Mouse (Mus musculus): ENCODE measurements around the gene Nova2. TPM values are rescaled to one million over a fixed set of nuclear protein-coding genes. Genes with fewer than 3 reads are reported as not detected.
A peak's percentile ranks its signal among the peaks of the same experiment; 100 is the strongest.

The Nova2 gene
- total RNA-seq, 2 experiments from 2014 or later: 79.9 to 86.4 TPM

DNA sequence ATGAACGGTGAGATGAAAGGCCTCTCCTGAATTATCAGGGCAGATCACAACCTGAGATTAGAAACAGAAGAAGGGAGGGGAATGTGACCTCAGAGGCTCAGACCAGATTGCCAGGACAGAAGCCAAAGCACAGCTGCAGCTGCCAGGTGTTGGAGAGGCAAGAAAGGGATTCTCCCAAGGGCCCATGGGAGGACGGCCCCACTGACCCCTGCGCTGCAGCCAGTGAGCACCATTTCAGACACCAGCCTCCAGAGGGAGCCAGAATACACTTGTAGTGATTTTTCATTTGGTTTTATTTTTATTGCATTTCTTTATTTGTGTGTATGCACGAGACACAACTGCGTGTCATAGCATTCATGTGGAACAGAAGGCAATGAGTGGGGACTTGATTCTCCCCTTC, 29.2 kb upstream of the Nova2 start:
- Histone ChIP-seq H3K27ac (no peak overlapping the region), H3K4me3 (no peak overlapping the region)
- peak; percentile 83 for TF ChIP-seq CTCF (IDR thresholded peaks at IDR 0.05)
- DNase-seq (ENCODE audit: extremely low spot score in 1 of 2, low spot score in 2 of 2): peak; percentile 52 to 57
- intact Hi-C loops (cut with DNase I): loop anchor here (5.0 to 10.0 kb wide), 2 partner anchors 68 to 96 kb away; partner anchors contain the start of gene Mypop

DNA sequence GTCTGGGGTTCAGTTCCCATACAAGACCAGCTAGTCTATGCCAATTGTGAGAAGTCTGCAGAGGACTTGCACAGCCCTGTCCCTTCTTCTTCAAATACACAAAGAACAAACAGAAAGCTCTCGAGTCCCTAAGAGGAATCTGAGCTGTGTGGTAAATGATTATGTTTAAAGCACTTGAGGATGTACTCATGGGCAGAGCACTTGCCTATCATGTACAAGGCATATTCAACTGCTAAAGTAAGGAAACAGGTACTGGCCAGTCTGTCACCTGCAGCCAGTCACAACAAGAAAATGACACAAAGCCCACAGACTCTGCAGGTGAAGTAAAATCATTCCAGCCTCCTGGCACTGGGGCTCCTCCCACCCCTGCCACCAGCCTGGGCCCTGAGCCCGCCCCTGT, 25.2 kb upstream of the Nova2 start:
- no peak for DNase-seq (ENCODE audit: extremely low spot score in 1 of 2, low spot score in 2 of 2)
- H3K27ac ChIP-seq: no peak overlapping the region
- no peak for TF ChIP-seq CTCF (IDR thresholded peaks at IDR 0.05)
- intact Hi-C loops (cut with DNase I): no loop called here
- H3K4me3 ChIP-seq: no peak overlapping the region

DNA sequence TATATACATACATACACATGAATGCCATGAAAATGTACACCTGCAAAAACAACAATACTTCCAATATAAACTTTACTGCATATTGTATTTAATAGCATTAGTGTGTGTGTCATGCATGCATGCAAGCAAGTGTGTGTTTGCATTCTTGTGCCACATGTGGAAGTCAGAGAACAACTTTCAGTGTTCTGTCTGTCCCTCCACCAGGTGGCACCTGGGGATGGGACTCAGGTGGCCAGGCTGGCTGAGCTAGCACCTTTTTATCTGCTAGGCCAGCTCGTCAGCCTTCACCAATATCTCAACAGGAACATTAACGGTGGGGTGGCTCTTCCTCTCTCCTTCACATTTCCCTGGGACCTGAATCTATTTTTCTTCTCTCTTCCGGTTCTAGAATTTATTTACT, 23.2 kb upstream of the Nova2 start:
- DNase-seq (ENCODE audit: extremely low spot score in 1 of 2, low spot score in 2 of 2): no peak
- H3K4me3 ChIP-seq: no peak overlapping the region
- intact Hi-C loops (cut with DNase I): no loop called here
- TF ChIP-seq CTCF (IDR thresholded peaks at IDR 0.05): peak; percentile 16
- H3K27ac ChIP-seq: no peak overlapping the region

DNA sequence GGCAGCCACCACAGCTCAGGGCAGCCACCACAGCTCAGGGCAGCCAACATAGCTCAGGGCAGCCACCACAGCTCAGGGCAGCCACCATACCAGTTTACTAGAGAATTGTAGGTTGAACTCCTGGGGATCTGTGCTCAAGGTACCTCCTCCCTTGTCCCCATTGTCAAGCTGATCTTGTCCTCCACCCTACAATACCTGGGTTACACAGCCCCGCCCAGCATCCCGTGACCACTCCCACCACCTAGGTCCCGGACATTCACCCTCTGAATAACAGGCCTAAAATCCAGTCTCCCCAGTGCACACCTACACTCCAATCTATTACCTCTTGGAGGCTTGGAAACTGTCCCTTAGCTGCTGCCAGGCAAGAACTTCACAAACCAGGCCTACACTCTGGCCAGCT, 20.7 kb upstream of the Nova2 start:
- no peak overlapping the region for H3K4me3 ChIP-seq
- intact Hi-C loops (cut with DNase I): no loop called here

DNA sequence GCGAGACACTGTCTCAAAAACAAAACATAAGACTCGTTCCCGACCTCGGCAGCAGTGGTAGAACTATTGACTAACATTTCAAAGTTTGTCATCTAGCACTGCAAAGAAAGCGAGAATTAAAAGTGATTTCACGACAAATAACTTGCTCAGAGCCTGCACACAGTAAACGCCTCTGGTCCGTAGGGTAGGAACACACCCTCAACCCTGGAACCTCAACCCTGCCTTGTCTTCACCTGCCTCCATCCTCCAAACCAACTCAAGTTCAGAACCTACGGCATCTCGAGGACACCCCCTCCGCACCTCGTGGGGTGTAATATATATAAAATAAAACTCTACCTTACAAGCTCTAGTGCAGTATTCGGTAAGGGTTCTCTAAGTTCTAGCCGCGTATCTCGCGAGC, 15.9 kb upstream of the Nova2 start:
- no peak for DNase-seq (ENCODE audit: extremely low spot score in 1 of 2, low spot score in 2 of 2)
- peak overlapping the region; percentile 76 for H3K4me3 ChIP-seq
- TF ChIP-seq CTCF (IDR thresholded peaks at IDR 0.05): no peak
- intact Hi-C loops (cut with DNase I): no loop called here
- H3K27ac ChIP-seq: no peak overlapping the region

More for the DNA sequence above, 20.7 kb upstream of the Nova2 start:
- no peak overlapping the region for H3K27ac ChIP-seq
- DNase-seq (ENCODE audit: extremely low spot score in 1 of 2, low spot score in 2 of 2): no peak
- TF ChIP-seq CTCF (IDR thresholded peaks at IDR 0.05): no peak

DNA sequence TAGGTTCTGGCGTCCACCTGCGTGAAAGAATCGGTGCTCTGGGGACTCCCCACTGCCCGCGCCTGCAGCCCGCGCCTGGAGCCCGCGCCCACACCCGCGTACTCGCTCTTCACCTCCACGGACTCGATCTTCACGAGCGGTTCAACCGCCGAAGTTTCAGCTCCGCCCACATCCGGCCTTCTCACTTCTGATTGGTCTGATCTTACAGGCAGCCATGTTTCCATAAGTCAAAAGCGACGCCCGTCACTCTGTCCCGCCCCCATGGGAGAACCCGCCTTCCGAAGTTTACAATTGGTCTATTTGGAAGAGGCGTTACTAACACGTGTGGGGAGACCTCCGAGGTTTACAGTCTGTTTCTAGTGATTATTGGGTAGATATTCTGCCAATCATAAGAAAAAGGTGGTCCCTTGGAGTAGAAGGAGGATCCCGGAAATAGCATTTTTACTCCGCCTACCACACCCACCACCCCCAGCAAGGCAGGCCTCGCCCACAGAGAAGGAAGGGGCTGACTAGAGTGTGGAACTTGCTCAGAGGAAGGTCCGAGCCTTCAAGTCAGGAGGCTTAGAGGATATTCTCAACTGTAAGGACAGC, 15.4 kb upstream of the Nova2 start, which contains the start of gene Ccdc61:
Ccdc61 (minus strand) TSS at position 175 of the 591 bp plus-strand sequence.
- intact Hi-C loops (cut with DNase I): no loop called here
- no peak for TF ChIP-seq CTCF (IDR thresholded peaks at IDR 0.05)
- Histone ChIP-seq H3K27ac (peak within 1 kb of the TSS; percentile 51; the same call in 1 of the 2 replicates), H3K4me3 (peak within 1 kb of the TSS; percentile 76)
- peak; percentile 95 to 96 for DNase-seq (ENCODE audit: extremely low spot score in 1 of 2, low spot score in 2 of 2)

DNA sequence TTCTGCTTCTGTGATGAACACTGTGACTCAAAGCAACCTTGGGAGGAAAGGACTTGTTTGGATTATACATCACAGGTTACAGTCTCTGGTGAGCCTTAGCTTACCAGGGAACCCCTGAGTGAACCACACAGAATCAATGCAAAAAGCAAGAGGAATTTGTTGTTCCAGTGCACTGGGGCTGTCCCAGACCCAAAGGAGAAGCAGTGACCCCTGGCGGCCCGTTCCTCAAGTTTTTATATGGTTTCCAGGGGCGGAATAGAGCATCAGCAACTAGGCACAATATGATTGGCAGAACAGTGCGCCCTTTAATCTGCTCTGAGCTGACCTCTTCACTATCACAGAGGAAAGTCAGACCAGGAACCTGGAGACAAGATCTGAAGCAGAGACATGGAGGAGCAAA, 9.4 kb upstream of the Nova2 start:
- TF ChIP-seq CTCF (IDR thresholded peaks at IDR 0.05): no peak; the same call in 1 of the 2 replicates
- H3K4me3 ChIP-seq: no peak overlapping the region
- DNase-seq (ENCODE audit: extremely low spot score in 1 of 2, low spot score in 2 of 2): no peak
- H3K27ac ChIP-seq: no peak overlapping the region
- intact Hi-C loops (cut with DNase I): no loop called here

DNA sequence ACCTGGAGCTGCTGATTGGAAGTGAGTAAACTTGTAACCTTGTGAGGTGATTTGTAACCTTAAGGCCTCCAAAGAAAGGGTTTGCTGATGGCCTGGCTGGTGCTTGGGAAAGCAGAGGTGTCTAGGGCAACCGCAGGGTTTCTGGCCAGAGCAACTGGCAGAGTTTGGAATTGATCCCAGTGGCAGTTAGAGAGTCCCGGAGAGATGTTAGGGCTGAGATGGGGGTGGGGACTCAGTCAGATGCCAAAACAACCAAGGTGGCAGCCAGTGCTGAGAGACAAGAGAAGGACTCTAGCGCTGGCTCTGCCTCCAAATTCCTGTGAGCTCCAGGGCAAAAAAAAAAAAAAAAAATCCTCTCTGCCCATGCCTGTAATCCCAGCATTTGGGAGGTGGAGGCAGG, 7.8 kb upstream of the Nova2 start:
- Histone ChIP-seq H3K4me3 (no peak overlapping the region), H3K27ac (no peak overlapping the region)
- intact Hi-C loops (cut with DNase I): no loop called here
- no peak for TF ChIP-seq CTCF (IDR thresholded peaks at IDR 0.05)
- no peak for DNase-seq (ENCODE audit: extremely low spot score in 1 of 2, low spot score in 2 of 2)

DNA sequence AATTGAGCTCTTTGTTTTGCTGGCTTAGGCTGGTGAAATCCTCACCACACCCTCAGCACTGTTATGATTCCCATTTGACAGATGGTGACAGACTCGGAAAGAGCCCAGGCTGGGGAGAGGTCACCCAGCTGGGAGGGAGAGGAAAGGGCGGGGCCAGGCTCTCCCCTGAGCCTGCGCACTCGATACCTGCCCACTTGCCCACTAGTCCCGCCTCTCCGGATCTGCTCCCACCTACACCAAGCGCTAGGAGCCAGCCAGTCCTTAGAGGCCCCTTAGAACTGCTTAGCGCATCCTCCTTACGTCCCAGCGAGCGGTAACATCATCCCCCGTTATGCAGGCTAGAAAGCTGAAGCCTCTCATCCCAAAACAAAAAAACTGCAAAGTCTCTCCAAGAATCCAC, 4.6 kb upstream of the Nova2 start:
- H3K4me3 ChIP-seq: peak overlapping the region; percentile 8; the same call in 1 of the 2 replicates
- TF ChIP-seq CTCF (IDR thresholded peaks at IDR 0.05): no peak
- intact Hi-C loops (cut with DNase I): no loop called here

DNA sequence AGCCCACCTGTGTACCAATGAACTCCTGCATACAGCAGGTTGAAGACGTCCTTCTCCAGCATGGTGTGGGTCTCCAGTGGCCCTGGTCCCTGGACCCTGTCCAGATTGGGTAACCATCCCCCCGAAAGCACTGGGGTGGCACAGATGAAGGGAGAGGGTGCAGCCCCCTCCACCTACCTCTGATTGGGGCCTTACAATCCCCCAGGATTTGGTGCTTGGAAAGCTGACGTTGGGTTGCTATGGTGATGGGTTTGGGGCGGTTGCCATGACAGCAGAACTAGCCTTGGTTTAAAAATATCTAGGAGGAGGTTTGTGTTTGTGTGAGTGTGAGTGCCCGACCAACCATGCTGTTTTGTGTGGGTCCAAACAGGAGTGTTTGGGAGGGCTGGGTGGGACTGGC, 2.9 kb upstream of the Nova2 start:
- TF ChIP-seq CTCF (IDR thresholded peaks at IDR 0.05): no peak
- Histone ChIP-seq H3K4me3 (peak overlapping the region; percentile 25; the same call in 1 of the 2 replicates), H3K27ac (peak overlapping the region; percentile 96)
- intact Hi-C loops (cut with DNase I): no loop called here
- DNase-seq (ENCODE audit: extremely low spot score in 1 of 2, low spot score in 2 of 2): peak; percentile 81 to 84

More for the DNA sequence above, 4.6 kb upstream of the Nova2 start:
- peak overlapping the region; percentile 94 for H3K27ac ChIP-seq
- DNase-seq (ENCODE audit: extremely low spot score in 1 of 2, low spot score in 2 of 2): peak; percentile 76 to 83

DNA sequence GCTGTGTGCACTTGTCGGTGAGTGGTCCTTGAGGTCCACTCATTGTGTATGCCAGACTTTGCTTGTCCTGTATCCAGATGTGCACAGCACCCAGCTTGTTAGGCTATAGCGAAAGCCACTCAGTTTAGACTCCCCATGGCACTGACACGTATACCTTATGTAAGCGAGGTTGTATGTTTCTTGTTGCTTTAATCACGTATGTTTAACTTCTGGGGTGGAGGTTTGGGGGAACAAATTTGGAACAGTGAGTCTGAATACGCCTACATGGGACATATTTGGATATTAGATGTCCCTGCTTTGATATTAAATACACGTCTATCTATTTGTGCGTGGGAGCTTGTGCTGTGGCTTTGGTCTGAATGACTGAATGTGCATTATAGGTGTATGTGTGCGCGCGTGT, 2.4 kb upstream of the Nova2 start:
- peak overlapping the region; percentile 96 for H3K27ac ChIP-seq
- peak overlapping the region; percentile 25; the same call in 1 of the 2 replicates for H3K4me3 ChIP-seq
- TF ChIP-seq CTCF (IDR thresholded peaks at IDR 0.05): no peak
- intact Hi-C loops (cut with DNase I): no loop called here
- DNase-seq (ENCODE audit: extremely low spot score in 1 of 2, low spot score in 2 of 2): no peak

DNA sequence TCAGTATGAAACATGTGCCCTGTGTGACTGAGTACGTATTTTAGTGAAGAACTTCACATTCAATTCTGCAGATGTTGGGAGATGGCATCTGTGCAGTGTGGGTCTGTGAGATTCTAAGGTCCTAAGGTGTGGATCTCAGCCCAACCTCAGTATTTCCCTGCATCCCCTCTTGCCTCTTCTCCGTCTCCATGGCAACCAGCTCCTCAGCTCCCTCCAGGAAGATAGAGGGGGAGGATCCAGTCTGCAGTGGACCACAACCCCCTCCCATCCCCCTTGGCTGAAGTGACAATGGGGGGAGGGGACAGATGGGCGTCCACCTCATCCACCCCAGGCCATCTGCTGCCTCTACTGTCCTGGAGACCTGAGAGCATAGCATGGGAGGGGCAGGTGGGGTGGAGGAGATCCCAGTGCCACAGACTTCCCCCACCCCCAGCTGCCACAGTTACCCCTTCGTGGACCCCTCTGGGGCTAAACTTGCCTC, 1.9 kb upstream of the Nova2 start:
- peak; percentile 36 to 37 for DNase-seq (ENCODE audit: extremely low spot score in 1 of 2, low spot score in 2 of 2)
- intact Hi-C loops (cut with DNase I): loop anchor here (2.0 kb wide), 3 partner anchors 19 to 67 kb away; partner anchors contain the start of gene Mypop
- H3K4me3 ChIP-seq: peak overlapping the region; percentile 25; the same call in 1 of the 2 replicates
- H3K27ac ChIP-seq: peak overlapping the region; percentile 96
- no peak for TF ChIP-seq CTCF (IDR thresholded peaks at IDR 0.05)

DNA sequence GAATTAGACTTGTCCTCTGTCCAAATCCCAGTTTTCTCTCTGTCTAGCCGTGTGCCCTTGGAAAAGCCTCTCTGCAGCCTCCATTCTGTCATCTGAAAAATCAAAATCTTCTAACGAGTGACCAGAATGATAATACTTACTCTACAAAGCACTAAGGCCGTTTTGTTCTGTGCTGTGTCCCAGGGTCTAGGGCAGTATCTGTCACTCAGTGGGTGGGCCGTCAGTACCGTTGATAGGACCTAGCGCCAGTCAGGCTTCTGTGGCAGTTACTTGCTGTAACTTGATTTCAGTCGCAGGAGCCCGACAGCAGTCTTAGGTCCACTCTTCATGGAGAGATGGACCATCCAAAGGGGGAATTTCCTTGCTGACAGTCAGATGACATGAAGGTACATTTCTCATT, 1.4 kb upstream of the Nova2 start:
- intact Hi-C loops (cut with DNase I): loop anchor here (2.0 kb wide), 3 partner anchors 18 to 66 kb away; partner anchors contain the start of gene Mypop

More for the DNA sequence above, 1.4 kb upstream of the Nova2 start:
- TF ChIP-seq CTCF (IDR thresholded peaks at IDR 0.05): no peak
- no peak overlapping the region; the same call in 1 of the 2 replicates for H3K4me3 ChIP-seq
- peak overlapping the region; percentile 96 for H3K27ac ChIP-seq
- DNase-seq (ENCODE audit: extremely low spot score in 1 of 2, low spot score in 2 of 2): no peak

All from left cerebral cortex, adult 2 months (tissue).